Mouse (Mus musculus): ENCODE results near the gene Cyb5d2.
"Not testable (repeated sequence)": the region's sequence is repeated elsewhere in the genome, so short reads cannot be mapped to it uniquely, and the experiment has no call there.

Cyb5d2 gene

DNA sequence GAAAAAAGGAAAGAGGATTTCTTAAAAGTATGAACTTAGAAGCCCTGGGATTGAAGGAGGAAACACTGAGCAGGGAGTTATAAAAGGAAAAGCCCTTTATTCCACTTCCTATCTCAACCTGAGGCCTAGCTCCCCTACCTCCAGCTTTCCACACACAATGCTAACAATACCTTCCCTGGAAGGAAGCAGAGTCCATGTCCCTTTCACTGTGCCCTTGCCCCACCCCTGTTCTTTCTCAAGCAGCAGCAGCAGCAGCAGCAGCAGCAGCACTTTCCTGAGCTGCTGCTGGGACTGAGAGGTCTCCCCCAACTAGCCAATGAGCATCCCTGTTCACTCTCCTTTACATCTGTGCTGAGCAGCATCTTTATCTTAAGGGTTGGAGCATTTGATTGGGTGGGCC lies 17.0 kb downstream of the Cyb5d2 start:
- no peak for DNase-seq (ENCODE audit: low read depth, low spot score)

DNA sequence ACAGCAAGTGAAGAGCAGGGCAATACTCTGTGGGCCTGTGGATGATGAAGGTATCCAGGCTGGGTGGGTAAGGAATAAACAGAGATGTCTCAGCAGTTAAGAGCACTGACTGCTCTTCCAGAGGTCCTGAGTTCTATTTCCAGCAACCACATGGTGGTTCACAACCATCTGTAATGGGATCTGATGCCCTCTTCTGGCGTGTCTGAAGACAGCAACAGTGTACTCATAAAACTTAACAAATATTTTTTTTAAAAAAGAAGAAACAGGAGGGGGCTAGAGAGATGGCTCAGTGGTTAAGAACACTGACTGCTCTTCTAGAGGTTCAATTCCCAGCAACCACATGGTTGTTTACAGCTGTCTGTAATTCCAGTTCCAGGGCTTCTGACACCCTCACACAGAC lies 23.3 kb downstream of the Cyb5d2 start:
- DNase-seq (ENCODE audit: low read depth, low spot score) = not testable (repeated sequence)

DNA sequence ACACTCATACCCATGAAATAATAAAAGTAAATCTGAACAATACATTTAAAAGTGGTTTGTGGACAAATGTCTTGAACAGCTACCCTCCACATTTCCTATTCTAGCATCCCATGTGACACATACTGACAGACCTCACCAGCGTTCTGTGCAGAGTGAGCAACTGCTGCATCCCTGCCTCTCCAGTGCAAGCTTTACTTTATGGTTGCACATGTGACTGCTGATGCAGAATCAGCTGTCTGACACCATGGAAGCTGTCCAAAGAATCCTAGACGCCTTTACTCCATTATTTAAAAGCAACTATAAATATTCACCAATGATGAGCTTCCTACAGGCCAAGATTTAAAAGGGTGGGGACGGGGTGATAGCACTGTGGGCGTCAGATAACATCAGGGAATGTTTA lies 24.5 kb downstream of the Cyb5d2 start:
- no peak for DNase-seq (ENCODE audit: low read depth, low spot score)

DNA sequence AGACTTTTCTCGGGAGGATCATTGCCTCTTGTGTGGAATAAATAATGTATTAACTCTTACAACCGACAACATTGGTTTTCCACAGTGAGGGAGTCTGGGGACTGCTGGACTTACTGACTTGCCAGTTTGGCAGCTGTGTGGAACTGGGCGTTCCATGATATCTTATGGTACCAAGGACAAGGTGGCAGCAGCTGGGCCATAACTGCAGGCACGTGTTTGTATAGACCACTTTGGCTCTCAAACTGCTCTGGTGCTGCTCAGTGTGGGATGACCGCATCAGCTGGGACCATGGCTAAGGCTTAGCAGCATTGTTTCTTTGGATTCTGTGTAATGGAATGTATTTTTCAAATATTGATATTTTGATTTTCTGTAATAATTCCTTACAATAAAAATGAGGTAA lies 25.1 kb downstream of the Cyb5d2 start:
- DNase-seq (ENCODE audit: low read depth, low spot score) = no peak

- DNase-seq (ENCODE audit: low read depth, low spot score) = peak; percentile 16
Measured at GRCm38 (mm10) chr11:72770324-72770723, 25.6 kb downstream of the Cyb5d2 start.

DNA sequence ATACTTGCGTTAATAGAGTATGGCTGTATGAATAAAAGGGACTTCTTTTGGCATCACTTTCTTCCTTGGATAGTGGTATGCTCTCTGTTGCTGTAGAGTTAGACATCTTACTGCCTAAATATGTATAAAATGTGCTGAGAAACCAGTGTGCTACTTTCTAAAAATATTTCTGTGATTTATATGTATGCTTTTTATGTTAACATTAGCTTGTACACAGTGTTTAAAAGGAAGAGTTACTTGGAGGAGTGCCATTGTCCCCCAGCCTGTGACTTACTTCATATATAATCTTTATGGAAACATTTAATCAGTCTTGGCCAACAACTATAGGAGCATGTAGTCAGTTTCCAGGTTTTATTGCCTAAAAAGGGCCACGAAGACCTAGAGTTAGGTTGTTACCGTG lies 26.9 kb downstream of the Cyb5d2 start:
- DNase-seq (ENCODE audit: low read depth, low spot score) = no peak

- no peak for DNase-seq (ENCODE audit: low read depth, low spot score)
Measured at GRCm38 (mm10) chr11:72767716-72768115, 28.2 kb downstream of the Cyb5d2 start.

DNA sequence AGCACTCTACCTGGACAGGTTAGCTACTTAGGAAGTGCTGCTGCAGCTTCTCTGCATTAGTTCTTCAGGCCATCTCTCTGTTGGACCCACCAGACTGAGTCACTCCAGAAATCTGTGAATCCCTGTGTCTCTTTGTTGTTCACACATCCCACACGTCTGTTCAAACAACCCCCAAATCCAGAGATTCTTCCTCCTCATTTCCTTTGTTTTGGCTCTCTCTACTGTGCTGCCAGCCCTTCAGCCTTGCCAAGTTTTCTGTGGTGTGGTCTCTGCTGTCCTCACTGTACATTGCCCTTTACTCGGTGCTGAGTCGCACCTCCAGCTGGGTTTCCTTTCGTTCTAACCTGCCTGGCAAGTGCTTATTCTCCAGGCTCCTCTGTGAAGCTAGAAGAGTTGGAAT lies 31.7 kb downstream of the Cyb5d2 start:
- DNase-seq (ENCODE audit: low read depth, low spot score) = no peak

GRCm38 (mm10) chr11:72760781-72761180 lies 35.2 kb downstream of the Cyb5d2 start:
- DNase-seq (ENCODE audit: low read depth, low spot score) = no peak

- no peak for DNase-seq (ENCODE audit: low read depth, low spot score)
Measured at GRCm38 (mm10) chr11:72759581-72759980, 36.4 kb downstream of the Cyb5d2 start.

DNA sequence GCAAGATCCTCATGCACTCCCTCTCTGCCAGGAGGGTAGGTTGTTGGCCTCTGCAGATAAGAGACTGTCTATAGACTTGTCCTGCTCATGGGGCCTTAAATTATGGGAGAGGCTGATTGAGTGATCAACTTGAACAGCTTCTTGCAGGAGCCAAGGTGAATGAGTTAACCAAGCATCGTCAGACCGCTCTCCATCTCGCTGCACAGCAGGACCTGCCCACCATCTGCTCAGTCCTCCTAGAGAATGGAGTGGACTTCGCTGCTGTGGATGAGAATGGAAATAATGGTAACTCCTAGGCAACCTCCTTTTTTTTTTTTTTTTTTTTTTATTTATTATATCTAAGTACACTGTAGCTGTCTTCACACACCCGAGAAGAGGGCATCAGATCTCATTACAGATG lies 37.6 kb downstream of the Cyb5d2 start:
- DNase-seq (ENCODE audit: low read depth, low spot score) = no peak

DNA sequence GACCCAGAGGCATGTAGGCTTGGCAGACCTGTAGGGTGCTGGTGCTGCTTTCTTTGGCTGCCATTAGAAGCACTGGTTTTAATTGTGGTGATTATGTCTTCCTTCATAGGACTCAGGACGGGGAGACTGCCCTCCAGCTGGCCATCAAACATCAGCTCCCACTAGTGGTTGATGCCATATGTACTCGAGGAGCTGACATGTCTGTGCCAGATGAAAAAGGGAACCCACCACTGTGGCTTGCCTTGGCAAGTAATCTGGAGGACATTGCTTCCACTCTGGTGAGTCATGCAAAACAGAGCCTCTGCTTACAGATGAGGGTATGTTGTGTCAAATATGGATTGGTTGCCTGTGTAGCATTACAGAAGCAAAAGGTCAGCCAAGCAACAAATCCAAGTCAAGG lies 44.0 kb downstream of the Cyb5d2 start:
- DNase-seq (ENCODE audit: low read depth, low spot score) = no peak

GRCm38 (mm10) chr11:72739048-72739447 lies 56.9 kb downstream of the Cyb5d2 start:
- no peak for DNase-seq (ENCODE audit: low read depth, low spot score)

GRCm38 (mm10) chr11:72737517-72737916 lies 58.4 kb downstream of the Cyb5d2 start:
- peak; percentile 51 for DNase-seq (ENCODE audit: low read depth, low spot score)

- DNase-seq (ENCODE audit: low read depth, low spot score) = no peak
Measured at GRCm38 (mm10) chr11:72736320-72736719, 59.6 kb downstream of the Cyb5d2 start.

- DNase-seq (ENCODE audit: low read depth, low spot score) = no peak
Measured at GRCm38 (mm10) chr11:72735519-72735860, 60.5 kb downstream of the Cyb5d2 start.

DNA sequence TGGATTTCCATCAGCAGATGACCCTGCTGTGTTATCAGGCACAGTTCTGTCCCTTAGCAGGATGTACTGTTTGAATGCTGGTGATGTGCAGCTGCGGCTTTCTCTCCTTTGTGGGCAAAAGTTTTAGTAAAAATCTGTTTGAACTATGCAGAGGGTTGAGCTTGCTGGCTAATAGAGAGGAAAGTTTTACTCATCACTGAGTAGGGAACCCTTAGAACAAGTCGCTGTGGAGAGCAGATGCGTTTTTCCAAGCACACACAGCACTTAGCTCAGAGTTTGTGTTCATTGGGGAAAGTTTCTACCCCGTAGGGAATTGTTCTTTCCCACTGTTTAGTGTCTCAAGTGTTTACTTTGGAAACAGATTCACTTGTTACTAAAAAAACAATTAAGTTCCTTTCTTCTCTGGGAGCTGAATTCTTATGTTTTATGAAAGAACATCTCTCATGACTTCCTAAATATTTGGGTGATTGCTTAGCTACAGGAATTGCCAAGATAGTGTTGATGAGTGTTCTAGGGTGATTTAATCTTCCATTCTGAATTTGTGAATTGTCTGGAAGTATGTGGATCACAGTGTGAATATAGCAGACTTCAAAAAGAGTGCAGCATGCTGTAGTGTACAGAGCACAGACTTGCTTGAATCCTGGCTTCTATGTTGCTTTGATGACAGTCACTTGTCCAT lies 61.0 kb downstream of the Cyb5d2 start:
- no peak for DNase-seq (ENCODE audit: low read depth, low spot score)

DNA sequence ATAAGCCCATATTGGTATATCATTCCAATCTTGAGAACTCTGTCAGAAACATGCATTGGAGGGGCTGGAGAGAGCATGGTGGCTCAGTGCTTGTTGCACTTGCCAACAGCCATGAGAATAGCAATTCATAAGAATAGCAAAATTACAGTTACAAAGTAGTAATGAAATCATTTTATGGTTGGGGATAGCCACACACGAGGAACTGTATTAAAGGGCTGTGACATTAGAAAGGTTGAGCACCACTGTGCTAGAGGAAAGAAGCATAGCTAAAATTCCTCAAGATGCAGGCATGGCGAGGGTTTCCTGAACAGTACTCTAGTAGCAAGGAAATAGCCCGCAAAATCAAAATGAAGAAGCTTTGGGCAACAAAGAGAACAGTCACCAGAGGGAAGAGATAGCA lies 62.2 kb downstream of the Cyb5d2 start:
- no peak for DNase-seq (ENCODE audit: low read depth, low spot score)

Data from ZHBTc4 (cell line).